Comparison of ENCODE assay signal across 11 mouse cellular contexts in genomic region chr1:39441686-39442085, GRCm38 (mm10). TPM values are rescaled to one million over a fixed set of nuclear protein-coding genes. Genes with fewer than 3 reads are reported as not detected.
DNase-seq lines count a peak whose midpoint lies in the region; ATAC-seq lines count a peak whose summit lies in the region.
"Had no signal": no experiment of that assay in that cellular context is flagged by ENCODE, and none has a peak within 500 bp of the region (broad histone marks: within the 10 kb centered on the region; RNA-seq: fewer than 3 reads in every experiment).

No protein-coding gene starts in this region.

- 47% methylated on average over 6 of the region's 6 CpGs for WGBS in heart, embryonic 10.5 days

- no peak overlapping the region; the same call in 1 of the 2 replicates for H3K4me3 ChIP-seq in heart, embryonic 10.5 days
- H3K4me3 ChIP-seq: liver, embryonic 15.5 days; midbrain, embryonic 12.5 days had no signal

- no peaks in the 10 kb centered on the region for H3K9me3 ChIP-seq in heart, embryonic 10.5 days
- H3K9me3 ChIP-seq: liver, embryonic 15.5 days; midbrain, embryonic 12.5 days had no signal

- H3K27ac ChIP-seq in heart, embryonic 10.5 days, result peak overlapping the region; percentile 69
- H3K27ac ChIP-seq: hindbrain, postnatal 0 days; liver, embryonic 15.5 days; midbrain, embryonic 12.5 days had no signal

- H3K4me1 ChIP-seq in heart, embryonic 10.5 days, result peaks cover 80% of the 10 kb centered on the region

- no peaks in the 10 kb centered on the region for H3K27me3 ChIP-seq in heart, embryonic 10.5 days (ENCODE audit: insufficient read depth, poor library complexity, severe bottlenecking)
- H3K27me3 ChIP-seq: liver, embryonic 15.5 days; midbrain, embryonic 12.5 days had no signal

- no peaks in the 10 kb centered on the region for H3K36me3 ChIP-seq in heart, embryonic 10.5 days
- H3K36me3 ChIP-seq: liver, embryonic 15.5 days; midbrain, embryonic 12.5 days had no signal

- no peak for ATAC-seq in erythroblast, adult 5-6 weeks (replicated peaks; ENCODE audit: low FRiP score, poor library complexity, severe bottlenecking)
- ATAC-seq: hindbrain, postnatal 0 days had no signal

- DNase-seq in heart, embryonic 10.5 days (ENCODE audit: low spot score), result no peak
- DNase-seq in heart, postnatal 25 days (ENCODE audit: low spot score), result no peak
- DNase-seq in frontal cortex, postnatal 36 days (ENCODE audit: low spot score in 2 of 2), result peak; percentile 47 to 75
- DNase-seq in layer of hippocampus, postnatal 14 days (ENCODE audit: low spot score in 2 of 2), result peak; percentile 32 to 49
- peak; percentile 57 for DNase-seq in skeletal muscle tissue, adult 2 months (ENCODE audit: low read depth, low spot score)
- no peak for DNase-seq in spleen, adult 18-20 months
- DNase-seq: kidney, postnatal 36 days had no signal

- intact Hi-C loops in heart, postnatal 25 days (cut with DNase I), result no loop called here

RNA-seq across cellular contexts. Expression of gene Tbc1d8, which starts 36.9 kb away (rescaled TPM):
- 7.5 and 11.6 TPM in 2 replicates for polyA plus RNA-seq in heart, embryonic 10.5 days (2016; fragmentation: Nextera tagmentation; extraction: Ambion mirVana)
- 1 to 10 TPM; 5.6 to 6.3 TPM for total RNA-seq in heart, postnatal 25 days (2021)
- total RNA-seq in layer of hippocampus, postnatal 14 days (2021), result 10 to 100 TPM; 13.2 TPM
- total RNA-seq in erythroblast, adult 5-6 weeks (2015; ENCODE audit: low replicate concordance), result 29.5 and 36.5 TPM in 2 replicates
- total RNA-seq in erythroblast, adult 5-6 weeks (2017; ENCODE audit: low replicate concordance), result 9.6 and 12.0 TPM in 2 replicates

Comparison
In these comparisons a context has a peak if more than half of its experiments do, and no peak if none do; other contexts are left out.
1. DNase-seq: peak in frontal cortex, postnatal 36 days (2 of 2), layer of hippocampus, postnatal 14 days (2 of 2) and skeletal muscle tissue, adult 2 months (single experiment); none in heart, embryonic 10.5 days (single experiment), heart, postnatal 25 days (single experiment) and spleen, adult 18-20 months (0 of 2).